In genomic region chr15:77840450-77841360, GRCm38 (mm10) we compare ENCODE assay signal across 8 mouse cellular contexts. TPM values are rescaled to one million over a fixed set of nuclear protein-coding genes. Genes with fewer than 3 reads are reported as not detected.
DNase-seq lines count a peak whose midpoint lies in the region; ATAC-seq and TF ChIP-seq lines count a peak whose summit lies in the region.

No protein-coding gene starts in this region.

- TF ChIP-seq EP300 in ES-Bruce4 (IDR thresholded peaks at IDR 0.05; ENCODE audit: insufficient read depth, low read depth, low read length): no peak

- TF ChIP-seq CTCF in gastrocnemius, adult 2 months (IDR thresholded peaks at IDR 0.05): no peak
- TF ChIP-seq CTCF in ES-Bruce4 (IDR thresholded peaks at IDR 0.05; ENCODE audit: low read depth, low read length): no peak
- TF ChIP-seq CTCF in thymus, adult 2 months (IDR thresholded peaks at IDR 0.05; ENCODE audit: borderline replicate concordance, control insufficient read depth, extremely low read depth, insufficient read depth, low read length, poor library complexity): no peak

- H3K4me3 ChIP-seq in gastrocnemius, adult 2 months: peak overlapping the region; percentile 85
- H3K4me3 ChIP-seq in ES-Bruce4 (ENCODE audit: low read depth, low read length): peak overlapping the region; percentile 86
- H3K4me3 ChIP-seq in forebrain, embryonic 14.5 days (ENCODE audit: low read depth, low read length): peak overlapping the region; percentile 86
- H3K4me3 ChIP-seq in liver, embryonic 13.5 days (replicated peaks): peak overlapping the region; percentile 96
- H3K4me3 ChIP-seq in thymus, adult 2 months (ENCODE audit: control insufficient read depth, insufficient read depth, low read length): peak overlapping the region; percentile 93

- H3K27ac ChIP-seq in gastrocnemius, adult 2 months: peak overlapping the region; percentile 98
- H3K27ac ChIP-seq in ES-Bruce4 (ENCODE audit: insufficient read depth, low read length): 0 out of 2 replicates have a peak overlapping the region, but pooled peaks have one; percentile 55
- no peak overlapping the region for H3K27ac ChIP-seq in forebrain, embryonic 14.5 days (ENCODE audit: low read depth, low read length)
- peak overlapping the region; percentile 92 for H3K27ac ChIP-seq in liver, embryonic 13.5 days
- H3K27ac ChIP-seq in thymus, adult 2 months (ENCODE audit: control insufficient read depth, insufficient read depth, low read length): peak overlapping the region; percentile 81

- intact Hi-C loops in gastrocnemius, adult 2 months (cut with DNase I): loop anchor here (2.0 to 5.0 kb wide), 3 partner anchors 20 to 72 kb away; no protein-coding TSS in a partner anchor

- H3K9me3 ChIP-seq in ES-Bruce4 (replicated peaks; ENCODE audit: control insufficient read depth, insufficient read depth, low read length, poor library complexity, severe bottlenecking): no peaks in the 10 kb centered on the region
- no peaks in the 10 kb centered on the region for H3K9me3 ChIP-seq in forebrain, embryonic 14.5 days (replicated peaks; ENCODE audit: control insufficient read depth, low read length)
- no peaks in the 10 kb centered on the region for H3K9me3 ChIP-seq in liver, embryonic 13.5 days (replicated peaks)

- 4% methylated on average over 36 of the region's 36 CpGs for WGBS in forebrain, embryonic 14.5 days
- WGBS in liver, embryonic 13.5 days (ENCODE audit: insufficient replicate concordance): 2% methylated on average over 36 of the region's 36 CpGs
- WGBS in thymus, adult 2 months: 3% methylated on average over 36 of the region's 36 CpGs

- H3K4me2 ChIP-seq in forebrain, embryonic 14.5 days (ENCODE audit: low read length): peak overlapping the region; percentile 94
- H3K4me2 ChIP-seq in liver, embryonic 13.5 days: peak overlapping the region; percentile 99

- no peak for ATAC-seq in forebrain, embryonic 14.5 days
- ATAC-seq in liver, embryonic 13.5 days (ENCODE audit: low read depth): no peak

- H3K9ac ChIP-seq in ES-Bruce4 (ENCODE audit: low read depth, poor library complexity, severe bottlenecking): peak overlapping the region; percentile 95
- H3K9ac ChIP-seq in forebrain, embryonic 14.5 days (ENCODE audit: low read length): peak overlapping the region; percentile 78
- H3K9ac ChIP-seq in liver, embryonic 13.5 days: peak overlapping the region; percentile 96

- H3K36me3 ChIP-seq in ES-Bruce4 (ENCODE audit: control insufficient read depth, insufficient read depth, low read length, poor library complexity, severe bottlenecking): no peaks in the 10 kb centered on the region
- H3K36me3 ChIP-seq in forebrain, embryonic 14.5 days (ENCODE audit: control insufficient read depth, insufficient read depth, low read length): no peaks in the 10 kb centered on the region
- no peaks in the 10 kb centered on the region for H3K36me3 ChIP-seq in liver, embryonic 13.5 days
- no peaks in the 10 kb centered on the region for H3K36me3 ChIP-seq in thymus, adult 2 months (ENCODE audit: control insufficient read depth, insufficient read depth, low read length)

- TF ChIP-seq POLR2A in ES-Bruce4 (IDR thresholded peaks at IDR 0.05; ENCODE audit: insufficient read depth, low read length): no peak
- no peak for TF ChIP-seq POLR2A in thymus, adult 2 months (IDR thresholded peaks at IDR 0.05; ENCODE audit: control insufficient read depth, extremely low read depth, insufficient read depth, low read length, poor library complexity)

- peaks cover 9% of the 10 kb centered on the region for H3K4me1 ChIP-seq in ES-Bruce4 (ENCODE audit: control insufficient read depth, insufficient read depth, low read length)
- H3K4me1 ChIP-seq in forebrain, embryonic 14.5 days (ENCODE audit: control insufficient read depth, insufficient read depth, low read length): peaks cover 29% of the 10 kb centered on the region
- H3K4me1 ChIP-seq in liver, embryonic 13.5 days (replicated peaks): peaks cover 66% of the 10 kb centered on the region
- H3K4me1 ChIP-seq in thymus, adult 2 months (replicated peaks; ENCODE audit: control insufficient read depth, insufficient read depth, low read length): peaks cover 36% of the 10 kb centered on the region

- no peak for DNase-seq in gastrocnemius, adult 2 months
- no peak for DNase-seq in gastrocnemius, adult 18-20 months (ENCODE audit: low spot score)
- no peak for DNase-seq in forebrain, embryonic 14.5 days (ENCODE audit: low spot score)
- no peak for DNase-seq in liver, embryonic 13.5 days
- DNase-seq in thymus, adult 2 months: peak; percentile 53
- DNase-seq in gastrocnemius, postnatal 10 days: no peak
- no peak for DNase-seq in kidney, adult 9 months

- H3K27me3 ChIP-seq in ES-Bruce4 (ENCODE audit: control insufficient read depth, insufficient read depth, low read length, poor library complexity, severe bottlenecking): no peaks in the 10 kb centered on the region
- no peaks in the 10 kb centered on the region for H3K27me3 ChIP-seq in forebrain, embryonic 14.5 days (replicated peaks; ENCODE audit: control insufficient read depth, insufficient read depth, low read length)
- H3K27me3 ChIP-seq in liver, embryonic 13.5 days: no peaks in the 10 kb centered on the region
- no peaks in the 10 kb centered on the region for H3K27me3 ChIP-seq in thymus, adult 2 months (ENCODE audit: control insufficient read depth, insufficient read depth, low read length)

RNA-seq across cellular contexts. Expression of gene Myh9, which starts 1.3 kb away (rescaled TPM):
- 10 to 100 TPM; 37.4 to 57.4 TPM for total RNA-seq in gastrocnemius, adult 2 months (2021)
- total RNA-seq in gastrocnemius, adult 18-20 months (2021): 10 to 100 TPM; 42.8 to 63.0 TPM
- polyA plus RNA-seq in ES-Bruce4 (2011; ENCODE audit: insufficient read depth, insufficient read length, low read depth, missing spikeins): 584 and 601 TPM in 2 replicates
- 10.8 and 14.6 TPM in 2 replicates for polyA plus RNA-seq in forebrain, embryonic 14.5 days (2014; fragmentation: Nextera tagmentation; extraction: Ambion mirVana)
- 18.3 and 22.2 TPM in 2 replicates for polyA plus RNA-seq in liver, embryonic 13.5 days (2015; fragmentation: Nextera tagmentation; extraction: Ambion mirVana)
- 167 and 193 TPM in 2 replicates for polyA plus RNA-seq in thymus, adult 2 months (2012; rRNA removed)
- 100 to 1,000 TPM; 117 to 155 TPM for total RNA-seq in gastrocnemius, postnatal 10 days (2021)
